Mouse (Mus musculus) lung, adult 2 months (tissue): ENCODE results near the gene Tmem98. TPM values are rescaled to one million over a fixed set of nuclear protein-coding genes. Genes with fewer than 3 reads are reported as not detected.

Experiments used
- DNase-seq: peaks from one replicate; pipeline ENCODE4 v3.0.0; 2022
- H3K4me1 ChIP-seq: fragments of 200-500 bp; 2 replicates; pipeline ENCODE4 v1.6.1; 2011; ENCODE audit warnings: low read length; ENCODE audit not compliant: control insufficient read depth, insufficient read depth
- H3K4me3 ChIP-seq: fragments of 200-500 bp; replicated peaks from 2 replicates; pipeline ENCODE3; 2011; ENCODE audit warnings: low read depth, mild to moderate bottlenecking, control low read depth, low read length; ENCODE audit errors: extremely low read depth
- CTCF ChIP-seq: fragments of 200-500 bp; IDR thresholded peaks from 2 replicates; pipeline ENCODE4 v1.5.1; 2011; ENCODE audit warnings: mild to moderate bottlenecking, low read length, control low read depth; ENCODE audit not compliant: insufficient read depth
- POLR2A ChIP-seq: fragments of 200-500 bp; IDR thresholded peaks from 2 replicates; pipeline ENCODE4 v1.6.1; 2011; ENCODE audit warnings: low read depth, mild to moderate bottlenecking, control low read depth, low read length, borderline replicate concordance; ENCODE audit errors: extremely low read depth
- WGBS: fragments of 180-500 bp; shearing (Covaris S2); methylation state at CpG from one replicate; pipeline ENCODE4 v1.1.7; 2018; 5-methylcytosine and 5-hydroxymethylcytosine counted together
- polyA plus RNA-seq: library from polyadenylated mRNA; depleted of rRNA; stranded (reverse); fragments of >200 nt; gene quantifications from 2 replicates; pipeline ENCODE4 v1.2.3, GENCODE M21; 2012

The Tmem98 gene
- polyA plus RNA-seq, 1 experiment, result 74.1 TPM

DNA sequence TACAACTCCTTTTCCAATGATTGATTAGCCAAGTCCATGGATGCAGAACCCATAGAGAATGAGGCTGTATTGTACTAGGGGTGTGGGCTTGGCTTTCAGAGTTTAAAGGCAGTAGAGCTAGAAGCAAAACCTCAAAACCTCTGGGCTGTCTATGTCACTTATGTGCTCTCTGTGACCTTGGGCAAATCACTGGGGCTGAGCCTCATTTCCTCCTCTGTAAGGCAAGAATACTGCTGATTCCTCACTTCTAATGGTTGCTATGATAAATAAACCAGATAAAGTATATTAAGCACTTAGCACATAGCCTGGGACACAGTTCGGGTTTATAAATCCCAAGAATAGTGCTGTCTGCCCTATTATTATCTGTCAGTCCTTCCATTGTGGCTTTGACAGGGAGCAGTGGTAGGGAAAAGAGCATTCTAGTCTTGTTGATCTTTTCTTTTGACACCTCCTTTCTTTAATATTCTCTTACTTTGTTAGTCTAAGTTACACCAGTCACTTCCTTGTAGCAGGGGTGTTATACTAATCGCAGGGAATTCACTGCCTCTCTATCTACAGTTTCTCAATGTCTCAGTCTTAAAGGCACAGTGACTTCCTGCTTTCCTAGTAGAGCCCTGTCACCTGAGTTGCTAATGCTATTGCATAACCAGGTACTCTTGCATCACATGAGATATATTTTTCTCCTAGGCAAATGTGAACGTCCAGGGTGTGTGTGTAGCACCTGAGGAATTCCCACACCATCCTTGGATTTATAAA is 18.1 kb upstream of the Tmem98 start:
- WGBS, result 37% methylated on average over 3 of the region's 3 CpGs
- DNase-seq, result no peak
- no peak for TF ChIP-seq CTCF
- no peak for TF ChIP-seq POLR2A
- Histone ChIP-seq H3K4me1 (no peaks in the 10 kb centered on the region), H3K4me3 (no peak overlapping the region)

GRCm38 (mm10) chr11:80793386-80793785 is 16.6 kb upstream of the Tmem98 start:
- no peaks in the 10 kb centered on the region for H3K4me1 ChIP-seq
- no peak for TF ChIP-seq CTCF
- no peak for TF ChIP-seq POLR2A
- DNase-seq, result no peak
- WGBS, result 87% methylated on average over 4 of the region's 4 CpGs
- H3K4me3 ChIP-seq, result no peak overlapping the region

DNA sequence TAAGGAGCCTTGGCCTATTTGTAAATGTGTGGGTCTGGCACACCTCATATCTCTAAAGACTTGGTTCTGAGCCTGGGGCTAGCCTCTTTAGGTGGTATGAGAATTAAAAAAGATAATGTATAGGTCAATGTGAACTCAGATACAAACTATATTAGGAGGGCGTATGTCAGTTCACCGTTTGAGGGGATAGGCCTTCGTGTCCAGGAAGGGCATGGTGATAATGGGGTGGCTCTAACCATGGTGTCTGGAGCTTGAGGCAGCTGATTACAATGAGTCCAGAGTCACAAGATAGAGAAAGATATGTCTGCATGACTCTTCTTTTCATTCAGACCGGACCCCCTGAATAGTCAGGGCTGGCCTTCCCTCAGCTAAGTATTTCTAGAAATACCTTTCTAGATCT is 15.7 kb upstream of the Tmem98 start:
- 94% methylated on average over 4 of the region's 4 CpGs for WGBS
- Histone ChIP-seq H3K4me1 (no peaks in the 10 kb centered on the region), H3K4me3 (no peak overlapping the region)
- DNase-seq, result no peak
- no peak for TF ChIP-seq POLR2A

DNA sequence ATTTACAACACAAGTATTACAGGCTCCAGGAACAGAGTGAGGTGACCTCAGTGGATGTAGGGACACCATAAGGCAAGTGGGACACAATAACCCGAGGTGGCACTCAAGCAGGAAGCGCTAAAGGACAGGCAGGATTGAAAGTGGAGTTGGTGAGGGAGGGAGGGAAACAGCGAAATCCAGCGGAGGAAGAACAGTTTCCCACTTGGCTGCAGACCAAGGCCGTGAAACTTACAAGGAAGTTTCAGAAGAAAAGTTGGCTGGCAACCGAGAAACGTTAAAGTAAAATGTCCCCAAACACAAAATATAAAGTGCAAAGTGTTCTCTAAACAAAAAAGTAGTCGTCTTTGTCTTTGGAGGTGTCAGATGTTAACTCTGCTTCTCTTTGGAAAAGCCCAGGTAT is 14.5 kb upstream of the Tmem98 start:
- DNase-seq, result no peak
- WGBS, result 11% methylated on average over 8 of the region's 8 CpGs
- no peak overlapping the region for H3K4me3 ChIP-seq
- H3K4me1 ChIP-seq, result no peaks in the 10 kb centered on the region
- no peak for TF ChIP-seq POLR2A
- no peak for TF ChIP-seq CTCF

- peaks cover 6% of the 10 kb centered on the region for H3K4me1 ChIP-seq
- TF ChIP-seq POLR2A (no peak), CTCF (peak; percentile 63)
- 36% methylated on average over 3 of the region's 3 CpGs for WGBS
- H3K4me3 ChIP-seq, result no peak overlapping the region
- DNase-seq, result peak; percentile 29
Measured at GRCm38 (mm10) chr11:80799979-80800378, 10.0 kb upstream of the Tmem98 start.

- Histone ChIP-seq H3K4me1 (peaks cover 6% of the 10 kb centered on the region), H3K4me3 (no peak overlapping the region)
- WGBS, result 7% methylated on average over 3 of the region's 3 CpGs
- TF ChIP-seq POLR2A (no peak), CTCF (no peak)
- DNase-seq, result peak; percentile 60
Measured at GRCm38 (mm10) chr11:80802706-80803105, 7.3 kb upstream of the Tmem98 start.

DNA sequence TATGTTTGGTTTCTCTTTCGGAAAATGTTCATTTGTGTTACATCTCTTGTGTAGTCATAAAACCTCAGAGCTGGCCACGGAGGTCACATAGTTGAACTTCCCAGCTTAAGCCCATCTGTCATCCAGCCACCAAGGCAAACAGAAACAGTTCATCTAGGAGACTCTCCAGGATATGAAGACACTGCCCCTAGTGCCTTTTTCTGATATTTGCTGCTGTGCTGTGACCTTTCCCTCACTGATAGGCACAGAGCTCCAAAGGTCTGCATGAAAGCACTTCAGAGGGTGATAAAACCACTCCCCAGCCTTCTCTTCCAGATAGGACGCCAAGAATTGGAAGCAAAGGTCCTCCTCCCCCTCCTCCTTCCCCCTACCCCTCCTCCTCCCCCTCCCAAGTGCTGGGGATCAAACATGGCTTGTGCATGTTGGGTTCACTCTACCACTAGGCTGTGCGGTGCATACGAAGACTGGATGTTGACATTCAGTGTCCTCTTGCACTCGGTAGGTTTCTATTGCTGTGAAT is 1.4 kb upstream of the Tmem98 start:
- Histone ChIP-seq H3K4me3 (no peak overlapping the region), H3K4me1 (peaks cover 4% of the 10 kb centered on the region; the same call in 1 of the 2 replicates)
- no peak for TF ChIP-seq POLR2A
- no peak for TF ChIP-seq CTCF
- no peak for DNase-seq
- 59% methylated on average over 6 of the region's 6 CpGs for WGBS

DNA sequence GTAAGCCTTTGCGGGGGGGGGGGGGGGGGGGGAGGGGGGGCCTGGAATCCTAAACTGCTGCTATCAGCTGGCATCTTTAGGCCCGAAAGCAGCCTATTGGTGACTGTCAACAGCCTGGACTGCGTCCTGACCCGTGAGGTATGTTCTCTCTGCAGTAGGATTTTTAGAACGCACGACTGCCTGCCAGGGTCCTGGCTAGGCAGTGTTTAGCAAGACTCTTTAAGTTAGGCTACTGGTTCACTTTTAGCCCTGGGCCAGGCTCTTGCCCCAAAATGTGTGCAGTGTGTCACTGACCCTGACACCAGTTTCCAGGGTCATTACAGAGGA is 346 bp upstream of the Tmem98 start:
- WGBS, result 38% methylated on average over 6 of the region's 6 CpGs
- Histone ChIP-seq H3K4me3 (peak overlapping the region; percentile 55), H3K4me1 (peaks cover 4% of the 10 kb centered on the region; the same call in 1 of the 2 replicates)
- no peak for DNase-seq
- no peak for TF ChIP-seq POLR2A
- TF ChIP-seq CTCF, result no peak

DNA sequence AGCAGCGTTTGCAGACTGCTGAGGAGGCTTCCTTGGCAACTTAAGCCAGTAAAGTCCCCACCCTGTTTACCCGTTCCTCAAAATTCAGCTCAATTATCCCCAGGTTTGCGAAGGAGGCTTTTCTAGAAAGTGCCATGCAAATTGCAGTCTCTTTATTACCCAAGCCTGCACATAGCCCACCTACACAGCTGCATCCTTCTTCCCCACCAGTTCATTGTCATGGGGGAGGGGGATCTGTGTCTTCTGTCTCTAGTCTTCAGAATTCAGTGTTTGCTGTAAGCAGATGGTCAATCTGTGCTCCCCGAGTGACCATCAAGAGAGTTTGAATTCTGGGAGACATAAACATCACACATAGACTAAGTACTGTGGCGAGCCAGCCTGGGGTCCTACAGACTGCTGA is 1.2 kb downstream of the Tmem98 start:
- no peak for TF ChIP-seq POLR2A
- no peak for TF ChIP-seq CTCF
- no peak for DNase-seq
- Histone ChIP-seq H3K4me1 (peaks cover 4% of the 10 kb centered on the region; the same call in 1 of the 2 replicates), H3K4me3 (no peak overlapping the region)
- 20% methylated on average over 5 of the region's 5 CpGs for WGBS

- WGBS, result 89% methylated on average over 7 of the region's 7 CpGs
Measured at GRCm38 (mm10) chr11:80815354-80815753, 5.4 kb downstream of the Tmem98 start.

More at GRCm38 (mm10) chr11:80815354-80815753, 5.4 kb downstream of the Tmem98 start:
- no peak overlapping the region for H3K4me3 ChIP-seq
- TF ChIP-seq POLR2A (no peak), CTCF (no peak)
- no peak for DNase-seq
- H3K4me1 ChIP-seq, result no peaks in the 10 kb centered on the region; the same call in 1 of the 2 replicates
